Mouse (Mus musculus): ENCODE results near the gene Gdpgp1. TPM values are rescaled to one million over a fixed set of nuclear protein-coding genes. Genes with fewer than 3 reads are reported as not detected.

Gdpgp1 gene
- polyA plus RNA-seq, 1 experiment from 2014 or later = 4.6 TPM

- Histone ChIP-seq H3K9me3 (ENCODE audit: control insufficient read depth, low read length) (no peaks in the 10 kb centered on the region), H3K9ac (ENCODE audit: low read length) (no peak overlapping the region), H3K36me3 (ENCODE audit: control insufficient read depth, insufficient read depth, low read length) (peaks cover 8% of the 10 kb centered on the region; the same call in 1 of the 2 replicates), H3K4me2 (ENCODE audit: low read depth, severe bottlenecking) (no peak overlapping the region), H3K4me1 (ENCODE audit: control insufficient read depth, insufficient read depth, low read length) (no peaks in the 10 kb centered on the region), H3K27me3 (ENCODE audit: control insufficient read depth, insufficient read depth, low read length) (no peaks in the 10 kb centered on the region), H3K4me3 (ENCODE audit: low read depth, low read length) (no peak overlapping the region), H3K27ac (replicated peaks; ENCODE audit: low read depth, low read length) (no peak overlapping the region)
- 88% methylated on average over 3 of the region's 3 CpGs for WGBS
- no peak for DNase-seq (ENCODE audit: low spot score)
- ATAC-seq (ENCODE audit: insufficient number of reproducible peaks, low FRiP score, low TSS enrichment, low read depth) = no peak
Observed at GRCm38 (mm10) chr7:80281646-80282045, 49.0 kb downstream of the Gdpgp1 start.

GRCm38 (mm10) chr7:80283226-80283918 is 50.7 kb downstream of the Gdpgp1 start:
- no peaks in the 10 kb centered on the region for H3K27me3 ChIP-seq (ENCODE audit: control insufficient read depth, insufficient read depth, low read length)
- H3K9ac ChIP-seq (ENCODE audit: low read length) = no peak overlapping the region
- no peak overlapping the region for H3K4me3 ChIP-seq (ENCODE audit: low read depth, low read length)
- ATAC-seq (ENCODE audit: insufficient number of reproducible peaks, low FRiP score, low TSS enrichment, low read depth) = no peak
- no peak for DNase-seq (ENCODE audit: low spot score)
- peaks cover 14% of the 10 kb centered on the region; the same call in 1 of the 2 replicates for H3K36me3 ChIP-seq (ENCODE audit: control insufficient read depth, insufficient read depth, low read length)
- H3K4me2 ChIP-seq (ENCODE audit: low read depth, severe bottlenecking) = no peak overlapping the region
- no peak overlapping the region for H3K27ac ChIP-seq (replicated peaks; ENCODE audit: low read depth, low read length)
- no peaks in the 10 kb centered on the region for H3K9me3 ChIP-seq (ENCODE audit: control insufficient read depth, low read length)
- H3K4me1 ChIP-seq (ENCODE audit: control insufficient read depth, insufficient read depth, low read length) = no peaks in the 10 kb centered on the region
- WGBS = 93% methylated on average over 3 of the region's 3 CpGs

- 87% methylated on average over 5 of the region's 5 CpGs for WGBS
- ATAC-seq (ENCODE audit: insufficient number of reproducible peaks, low FRiP score, low TSS enrichment, low read depth) (no peak), DNase-seq (ENCODE audit: low spot score) (no peak)
- Histone ChIP-seq H3K27me3 (ENCODE audit: control insufficient read depth, insufficient read depth, low read length) (no peaks in the 10 kb centered on the region), H3K9me3 (ENCODE audit: control insufficient read depth, low read length) (no peaks in the 10 kb centered on the region), H3K4me1 (ENCODE audit: control insufficient read depth, insufficient read depth, low read length) (no peaks in the 10 kb centered on the region), H3K4me2 (ENCODE audit: low read depth, severe bottlenecking) (no peak overlapping the region), H3K9ac (ENCODE audit: low read length) (no peak overlapping the region), H3K36me3 (ENCODE audit: control insufficient read depth, insufficient read depth, low read length) (peaks cover 14% of the 10 kb centered on the region; the same call in 1 of the 2 replicates), H3K27ac (replicated peaks; ENCODE audit: low read depth, low read length) (no peak overlapping the region), H3K4me3 (ENCODE audit: low read depth, low read length) (no peak overlapping the region)
Observed at GRCm38 (mm10) chr7:80284391-80284790, 51.7 kb downstream of the Gdpgp1 start.

- H3K9me3 ChIP-seq (ENCODE audit: control insufficient read depth, low read length) = no peaks in the 10 kb centered on the region
- no peaks in the 10 kb centered on the region for H3K4me1 ChIP-seq (ENCODE audit: control insufficient read depth, insufficient read depth, low read length)
- DNase-seq (ENCODE audit: low spot score) = no peak
- no peaks in the 10 kb centered on the region for H3K27me3 ChIP-seq (ENCODE audit: control insufficient read depth, insufficient read depth, low read length)
- H3K9ac ChIP-seq (ENCODE audit: low read length) = no peak overlapping the region
- ATAC-seq (ENCODE audit: insufficient number of reproducible peaks, low FRiP score, low TSS enrichment, low read depth) = no peak
- H3K27ac ChIP-seq (replicated peaks; ENCODE audit: low read depth, low read length) = no peak overlapping the region
- WGBS = 95% methylated on average over 6 of the region's 6 CpGs
- no peak overlapping the region for H3K4me3 ChIP-seq (ENCODE audit: low read depth, low read length)
- H3K36me3 ChIP-seq (ENCODE audit: control insufficient read depth, insufficient read depth, low read length) = peaks cover 14% of the 10 kb centered on the region; the same call in 1 of the 2 replicates
- H3K4me2 ChIP-seq (ENCODE audit: low read depth, severe bottlenecking) = no peak overlapping the region
Observed at GRCm38 (mm10) chr7:80285725-80286124, 53.1 kb downstream of the Gdpgp1 start.

- no peak overlapping the region for H3K4me2 ChIP-seq (ENCODE audit: low read depth, severe bottlenecking)
- H3K9me3 ChIP-seq (ENCODE audit: control insufficient read depth, low read length) = no peaks in the 10 kb centered on the region
- no peak for ATAC-seq (ENCODE audit: insufficient number of reproducible peaks, low FRiP score, low TSS enrichment, low read depth)
- DNase-seq (ENCODE audit: low spot score) = no peak
- no peaks in the 10 kb centered on the region for H3K27me3 ChIP-seq (ENCODE audit: control insufficient read depth, insufficient read depth, low read length)
- peaks cover 14% of the 10 kb centered on the region; the same call in 1 of the 2 replicates for H3K36me3 ChIP-seq (ENCODE audit: control insufficient read depth, insufficient read depth, low read length)
- no peak overlapping the region for H3K27ac ChIP-seq (replicated peaks; ENCODE audit: low read depth, low read length)
- no peak overlapping the region for H3K9ac ChIP-seq (ENCODE audit: low read length)
- no peaks in the 10 kb centered on the region for H3K4me1 ChIP-seq (ENCODE audit: control insufficient read depth, insufficient read depth, low read length)
- no peak overlapping the region for H3K4me3 ChIP-seq (ENCODE audit: low read depth, low read length)
- WGBS = 87% methylated on average over 10 of the region's 10 CpGs
Observed at GRCm38 (mm10) chr7:80287736-80288135, 55.1 kb downstream of the Gdpgp1 start.

Other genes starting within 250 kb of the Gdpgp1 start
- gene Zfp710, start 208.1 kb upstream of the Gdpgp1 start, polyA plus RNA-seq (2014; fragmentation: Nextera tagmentation; extraction: Ambion mirVana) = 15.4 and 17.0 TPM in 2 replicates
- gene Idh2, start 117.5 kb upstream of the Gdpgp1 start, polyA plus RNA-seq (2014; fragmentation: Nextera tagmentation; extraction: Ambion mirVana) = 540 and 555 TPM in 2 replicates
- gene Sema4b, start 46.0 kb upstream of the Gdpgp1 start, polyA plus RNA-seq (2014; fragmentation: Nextera tagmentation; extraction: Ambion mirVana) = 8.3 and 9.0 TPM in 2 replicates
- gene Cib1, start 52 bp upstream of the Gdpgp1 start, polyA plus RNA-seq (2014; fragmentation: Nextera tagmentation; extraction: Ambion mirVana) = 55.5 and 60.8 TPM in 2 replicates
- 0.30 and 0.91 TPM in 2 replicates for gene Ttll13, start 13.5 kb downstream of the Gdpgp1 start, polyA plus RNA-seq (2014; fragmentation: Nextera tagmentation; extraction: Ambion mirVana)
- 47.4 and 49.0 TPM in 2 replicates for gene Ngrn, start 28.4 kb downstream of the Gdpgp1 start, polyA plus RNA-seq (2014; fragmentation: Nextera tagmentation; extraction: Ambion mirVana)
- gene Vps33b, start 36.8 kb downstream of the Gdpgp1 start, polyA plus RNA-seq (2014; fragmentation: Nextera tagmentation; extraction: Ambion mirVana) = 13.0 and 18.9 TPM in 2 replicates
- 150 and 152 TPM in 2 replicates for gene Prc1, start 61.6 kb downstream of the Gdpgp1 start, polyA plus RNA-seq (2014; fragmentation: Nextera tagmentation; extraction: Ambion mirVana)
- gene Rccd1, start 91.6 kb downstream of the Gdpgp1 start, polyA plus RNA-seq (2014; fragmentation: Nextera tagmentation; extraction: Ambion mirVana) = 10.5 and 11.0 TPM in 2 replicates
- gene Unc45a, start 108.1 kb downstream of the Gdpgp1 start, polyA plus RNA-seq (2014; fragmentation: Nextera tagmentation; extraction: Ambion mirVana) = 34.7 and 38.0 TPM in 2 replicates
- 25.7 and 27.5 TPM in 2 replicates for gene Hddc3, start 110.2 kb downstream of the Gdpgp1 start, polyA plus RNA-seq (2014; fragmentation: Nextera tagmentation; extraction: Ambion mirVana)
- 12.5 and 15.1 TPM in 2 replicates for gene Man2a2, start 138.5 kb downstream of the Gdpgp1 start, polyA plus RNA-seq (2014; fragmentation: Nextera tagmentation; extraction: Ambion mirVana)
- gene Fes, start 155.1 kb downstream of the Gdpgp1 start, polyA plus RNA-seq (2014; fragmentation: Nextera tagmentation; extraction: Ambion mirVana) = 7.6 and 8.4 TPM in 2 replicates
- 9.2 and 10.0 TPM in 2 replicates for gene Furin, start 172.6 kb downstream of the Gdpgp1 start, polyA plus RNA-seq (2014; fragmentation: Nextera tagmentation; extraction: Ambion mirVana)